Mouse (Mus musculus): ENCODE data around the gene Zfp646. TPM values are rescaled to one million over a fixed set of nuclear protein-coding genes. Genes with fewer than 3 reads are reported as not detected.

Gene Zfp646
- polyA plus RNA-seq, 1 experiment from 2014 or later, result 19.9 TPM

DNA sequence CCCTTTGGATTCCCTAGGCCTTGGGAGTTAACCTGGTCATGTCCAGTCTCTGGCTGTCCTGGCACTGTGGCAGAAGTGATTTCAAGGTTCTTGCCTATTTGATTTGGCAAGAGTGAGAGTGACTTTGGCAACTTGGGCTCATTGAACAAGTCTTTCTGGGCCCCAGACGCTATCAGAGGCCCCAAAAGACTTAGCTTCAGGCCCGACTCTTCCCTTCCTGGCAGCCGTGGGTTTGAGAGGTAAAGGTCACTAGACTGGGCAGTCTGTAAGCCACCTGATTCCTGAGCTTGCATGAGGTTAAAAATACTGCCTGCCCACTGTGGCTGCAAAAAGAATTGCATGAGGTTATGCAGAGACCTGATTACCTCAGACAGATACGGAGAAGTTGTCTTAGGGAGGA lies 32.6 kb downstream of the Zfp646 start:
- Histone ChIP-seq H3K36me3 (replicated peaks) (peaks cover 55% of the 10 kb centered on the region), H3K9me3 (no peaks in the 10 kb centered on the region), H3K27me3 (replicated peaks; ENCODE audit: low read depth, poor library complexity, severe bottlenecking) (no peaks in the 10 kb centered on the region), H3K27ac (replicated peaks) (no peak overlapping the region), H3K4me3 (no peak overlapping the region), H3K4me1 (peaks cover 26% of the 10 kb centered on the region)
- no peak for DNase-seq (ENCODE audit: low spot score)
- 89% methylated on average over 4 of the region's 4 CpGs for WGBS

DNA sequence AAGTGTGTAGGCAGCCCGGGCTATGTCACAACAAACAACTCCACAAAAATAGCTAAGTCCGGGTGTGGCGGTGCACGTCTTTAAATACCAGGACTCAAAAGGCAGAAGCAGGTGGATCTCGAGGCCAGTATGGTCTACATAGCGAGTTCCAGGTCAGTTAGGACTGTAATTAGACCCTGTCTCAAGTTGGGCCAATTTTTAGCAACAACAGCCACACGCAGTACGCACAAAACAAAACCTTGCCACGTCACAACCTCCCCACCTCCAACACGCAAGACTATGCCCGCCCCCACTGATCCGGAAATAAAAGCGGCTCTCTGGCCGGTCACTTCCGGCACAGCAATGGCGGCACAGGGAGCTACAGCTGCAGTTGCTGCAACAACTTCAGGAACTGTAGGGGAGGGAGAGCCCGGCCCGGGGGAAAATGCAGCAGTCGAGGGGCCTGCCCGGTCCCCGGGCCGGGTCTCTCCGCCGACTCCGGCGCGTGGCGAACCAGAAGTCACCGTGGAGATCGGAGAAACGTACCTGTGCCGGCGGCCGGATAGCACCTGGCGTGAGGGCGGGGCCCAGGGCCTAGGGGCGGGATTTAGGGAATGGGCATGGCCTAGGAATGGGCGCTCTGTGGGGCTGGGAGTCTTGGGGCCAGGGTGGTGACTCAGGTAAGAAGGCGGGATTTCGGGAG lies 36.3 kb downstream of the Zfp646 start, which contains the start of gene Kat8:
Gene Kat8 (plus strand): TSS at position 327 of the 682 bp plus-strand sequence.
- H3K9me3 ChIP-seq, result no peaks in the 10 kb centered on the region
- peaks cover 13% of the 10 kb centered on the region for H3K4me1 ChIP-seq
- no peaks in the 10 kb centered on the region for H3K27me3 ChIP-seq (replicated peaks; ENCODE audit: low read depth, poor library complexity, severe bottlenecking)
- peak; percentile 93 for DNase-seq (ENCODE audit: low spot score)
- H3K4me3 ChIP-seq, result peak within 1 kb of the TSS; percentile 80
- peaks cover 57% of the 10 kb centered on the region for H3K36me3 ChIP-seq (replicated peaks)
- H3K27ac ChIP-seq (replicated peaks), result peak within 1 kb of the TSS; percentile 92
- 1% methylated on average over 40 of the region's 40 CpGs for WGBS

DNA sequence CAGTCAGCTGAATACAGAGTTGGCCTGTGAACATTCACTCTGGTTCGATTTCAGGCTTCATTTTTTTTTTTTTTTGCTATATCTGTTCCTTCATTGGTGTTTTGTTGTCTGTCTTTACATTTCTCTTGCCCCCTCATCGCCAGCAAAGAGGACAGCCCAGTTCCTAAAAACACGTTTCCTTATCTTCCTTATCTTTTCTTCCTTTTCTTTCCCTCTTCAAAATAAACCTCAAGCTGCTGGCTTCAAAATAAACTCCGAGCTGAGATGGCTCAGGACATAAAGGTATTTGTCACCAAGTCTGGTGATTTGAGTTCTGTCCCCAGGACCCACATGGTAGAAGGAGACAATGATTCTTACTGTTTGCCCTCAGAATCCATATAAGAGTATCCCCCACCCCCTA lies 36.9 kb downstream of the Zfp646 start:
- H3K4me3 ChIP-seq, result peak overlapping the region; percentile 80
- peak overlapping the region; percentile 92 for H3K27ac ChIP-seq (replicated peaks)
- no peaks in the 10 kb centered on the region for H3K9me3 ChIP-seq
- H3K36me3 ChIP-seq (replicated peaks), result peaks cover 55% of the 10 kb centered on the region
- DNase-seq (ENCODE audit: low spot score), result no peak
- WGBS, result 30% methylated on average over 4 of the region's 4 CpGs
- H3K27me3 ChIP-seq (replicated peaks; ENCODE audit: low read depth, poor library complexity, severe bottlenecking), result no peaks in the 10 kb centered on the region
- peaks cover 13% of the 10 kb centered on the region for H3K4me1 ChIP-seq

DNA sequence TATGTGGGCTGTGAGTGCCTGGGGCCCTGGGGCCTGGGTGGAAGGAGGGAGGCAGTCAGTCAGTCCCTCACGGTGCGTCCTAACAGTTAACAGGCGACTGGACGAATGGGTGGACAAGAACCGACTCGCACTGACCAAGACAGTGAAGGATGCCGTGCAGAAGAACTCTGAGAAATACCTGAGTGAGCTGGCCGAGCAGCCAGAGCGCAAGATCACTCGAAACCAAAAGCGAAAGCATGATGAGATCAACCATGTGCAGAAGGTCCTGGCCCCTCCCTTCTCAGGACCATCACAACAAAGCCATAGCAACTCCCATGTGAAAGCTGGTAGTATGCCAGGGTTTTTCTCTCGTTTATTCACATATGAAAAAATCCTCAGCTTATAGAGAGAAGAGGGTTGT lies 39.3 kb downstream of the Zfp646 start:
- WGBS, result 90% methylated on average over 12 of the region's 12 CpGs
- Histone ChIP-seq H3K36me3 (replicated peaks) (peaks cover 50% of the 10 kb centered on the region), H3K9me3 (no peaks in the 10 kb centered on the region), H3K27ac (replicated peaks) (no peak overlapping the region), H3K4me3 (no peak overlapping the region), H3K27me3 (replicated peaks; ENCODE audit: low read depth, poor library complexity, severe bottlenecking) (no peaks in the 10 kb centered on the region), H3K4me1 (peaks cover 13% of the 10 kb centered on the region)
- no peak for DNase-seq (ENCODE audit: low spot score)

DNA sequence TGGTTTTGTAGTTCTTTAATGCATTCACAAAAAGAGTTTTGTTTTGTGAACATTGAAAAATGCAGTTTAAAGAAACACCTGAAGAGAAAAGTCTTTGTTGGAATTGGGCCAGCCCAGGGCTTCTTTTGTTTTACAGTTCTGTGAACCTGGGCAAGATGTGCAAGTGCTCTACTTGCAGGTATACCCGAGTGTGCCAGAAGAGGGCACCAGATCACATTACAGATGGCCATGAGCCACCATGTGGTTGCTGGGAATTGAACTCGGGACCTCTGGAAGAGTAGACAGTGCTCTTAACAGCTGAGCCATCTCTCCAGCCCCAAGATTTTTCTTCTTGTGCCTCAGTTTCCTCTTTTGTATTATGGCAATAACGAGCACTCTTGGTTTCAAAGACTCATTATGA lies 42.2 kb downstream of the Zfp646 start:
- Histone ChIP-seq H3K36me3 (replicated peaks) (peaks cover 75% of the 10 kb centered on the region), H3K27ac (replicated peaks) (no peak overlapping the region), H3K27me3 (replicated peaks; ENCODE audit: low read depth, poor library complexity, severe bottlenecking) (no peaks in the 10 kb centered on the region), H3K9me3 (no peaks in the 10 kb centered on the region), H3K4me3 (no peak overlapping the region), H3K4me1 (peaks cover 3% of the 10 kb centered on the region)
- 58% methylated on average over 3 of the region's 3 CpGs for whole genome bisulfite sequencing
- DNase-seq (ENCODE audit: low spot score), result peak; percentile 53

DNA sequence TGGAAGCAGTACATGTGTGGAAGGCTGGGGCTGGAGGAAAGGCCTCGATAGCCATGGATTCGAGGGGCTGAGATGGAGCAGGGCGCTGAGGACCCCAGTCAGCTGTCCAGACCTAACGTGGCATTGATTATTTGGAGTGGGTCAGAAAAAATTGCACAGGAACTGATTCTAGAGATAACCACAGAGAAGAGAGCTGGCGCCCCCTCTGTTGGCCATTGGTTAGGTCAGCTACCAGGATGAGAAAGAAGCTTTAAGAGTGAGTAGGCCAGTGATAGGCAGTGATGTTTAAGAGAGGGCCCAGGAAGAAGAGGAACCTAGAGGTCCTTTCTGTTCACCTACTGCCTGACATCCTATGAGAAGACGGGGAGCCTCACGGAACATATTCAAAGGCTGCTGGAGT lies 43.3 kb downstream of the Zfp646 start:
- WGBS, result 73% methylated on average over 7 of the region's 7 CpGs
- Histone ChIP-seq H3K36me3 (replicated peaks) (peaks cover 86% of the 10 kb centered on the region), H3K27me3 (replicated peaks; ENCODE audit: low read depth, poor library complexity, severe bottlenecking) (no peaks in the 10 kb centered on the region), H3K9me3 (no peaks in the 10 kb centered on the region), H3K4me3 (no peak overlapping the region), H3K27ac (replicated peaks) (no peak overlapping the region), H3K4me1 (peaks cover 3% of the 10 kb centered on the region; the same call in 1 of the 2 replicates)
- DNase-seq (ENCODE audit: low spot score), result no peak

DNA sequence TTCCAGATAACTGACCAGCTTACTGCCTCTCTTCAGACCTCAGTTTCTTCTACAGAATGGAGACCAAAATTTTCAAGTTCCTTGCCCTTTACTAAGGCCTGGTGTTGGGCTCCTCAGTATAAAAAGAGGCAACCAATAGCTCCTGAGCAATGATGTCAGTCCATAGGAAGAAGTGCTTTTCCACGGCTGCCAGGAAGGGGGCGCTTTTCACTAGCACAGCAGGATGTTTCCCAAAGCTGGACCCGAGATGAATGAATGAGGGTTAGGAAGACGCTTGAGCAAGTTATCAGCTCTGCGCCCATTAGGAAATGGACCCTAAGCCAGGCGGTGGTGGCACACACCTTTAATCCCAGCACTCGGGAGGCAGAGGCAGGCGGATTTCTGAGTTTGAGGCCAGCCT lies 45.5 kb downstream of the Zfp646 start:
- H3K9me3 ChIP-seq, result no peaks in the 10 kb centered on the region
- H3K27me3 ChIP-seq (replicated peaks; ENCODE audit: low read depth, poor library complexity, severe bottlenecking), result no peaks in the 10 kb centered on the region
- no peak overlapping the region for H3K27ac ChIP-seq (replicated peaks)
- no peak for DNase-seq (ENCODE audit: low spot score)
- H3K4me1 ChIP-seq, result peaks cover 12% of the 10 kb centered on the region
- WGBS, result 64% methylated on average over 8 of the region's 8 CpGs
- H3K36me3 ChIP-seq (replicated peaks), result peaks cover 90% of the 10 kb centered on the region
- H3K4me3 ChIP-seq, result no peak overlapping the region

DNA sequence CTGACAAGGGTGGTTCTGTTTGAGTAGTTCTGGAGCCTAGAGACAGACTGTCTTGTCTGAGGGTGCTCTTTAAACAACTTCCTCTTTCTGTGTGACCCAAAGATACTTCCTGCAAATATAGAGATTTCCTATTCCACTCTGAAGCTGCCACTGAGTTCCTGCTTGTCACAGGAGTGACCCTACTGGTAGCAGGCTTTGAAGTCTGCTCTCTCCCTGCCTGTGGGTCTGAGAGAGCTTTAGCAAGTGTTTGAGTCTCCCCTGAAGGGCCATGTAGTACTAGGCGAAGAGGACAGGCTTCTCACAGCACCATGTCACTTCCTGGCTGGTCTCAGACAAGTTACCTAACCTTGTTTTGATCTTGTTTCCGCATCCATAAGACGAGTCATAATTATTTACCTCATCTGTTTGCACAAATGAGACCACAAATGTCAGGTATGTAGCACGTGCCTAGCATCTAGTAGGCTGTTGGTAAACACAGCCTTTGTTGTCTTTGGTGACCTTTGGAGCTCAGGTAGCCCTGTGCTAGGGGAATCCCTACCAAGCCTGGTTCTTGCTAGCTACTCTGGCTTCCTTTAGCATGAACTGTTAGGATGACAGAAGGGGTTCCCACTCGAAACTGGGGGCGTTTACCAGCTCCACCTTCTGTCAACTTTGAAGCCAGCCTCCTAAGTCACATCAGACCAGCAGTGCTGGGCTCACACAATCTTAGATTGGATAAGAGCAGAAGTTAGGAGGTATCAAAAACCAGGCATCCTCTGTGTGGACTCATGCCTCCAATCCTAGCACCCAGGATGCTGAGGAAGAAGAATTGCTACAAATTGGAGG lies 46.6 kb downstream of the Zfp646 start:
- 87% methylated on average over 6 of the region's 6 CpGs for WGBS
- Histone ChIP-seq H3K27me3 (replicated peaks; ENCODE audit: low read depth, poor library complexity, severe bottlenecking) (peaks cover 4% of the 10 kb centered on the region), H3K36me3 (replicated peaks) (peaks cover 88% of the 10 kb centered on the region), H3K4me3 (no peak overlapping the region), H3K4me1 (peaks cover 17% of the 10 kb centered on the region), H3K9me3 (no peaks in the 10 kb centered on the region), H3K27ac (replicated peaks) (no peak overlapping the region)
- DNase-seq (ENCODE audit: low spot score), result no peak

DNA sequence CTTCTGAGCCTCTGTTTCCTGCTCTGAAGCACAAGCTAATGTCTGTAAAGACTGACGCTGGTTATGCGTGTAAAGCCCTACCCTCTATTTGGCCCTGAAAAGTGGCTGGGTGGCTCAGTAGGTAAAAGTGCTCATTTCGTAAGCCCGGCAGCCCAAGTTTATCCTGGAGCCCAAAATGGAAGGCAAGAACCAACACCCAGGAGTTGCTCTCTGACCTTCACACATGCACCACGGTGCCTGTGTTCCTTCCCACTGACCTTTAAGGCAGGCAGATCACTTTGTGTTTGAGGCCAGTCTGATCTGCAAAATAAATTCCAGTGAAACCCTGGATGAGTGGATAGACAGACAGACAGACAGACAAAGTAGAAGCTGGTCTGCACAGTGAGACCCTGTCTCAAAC lies 47.7 kb downstream of the Zfp646 start:
- Histone ChIP-seq H3K27me3 (replicated peaks; ENCODE audit: low read depth, poor library complexity, severe bottlenecking) (peaks cover 15% of the 10 kb centered on the region), H3K27ac (replicated peaks) (no peak overlapping the region), H3K4me3 (no peak overlapping the region), H3K9me3 (no peaks in the 10 kb centered on the region), H3K4me1 (peaks cover 20% of the 10 kb centered on the region), H3K36me3 (replicated peaks) (peaks cover 79% of the 10 kb centered on the region)
- DNase-seq (ENCODE audit: low spot score), result no peak
- 88% methylated on average over 5 of the region's 5 CpGs for WGBS

DNA sequence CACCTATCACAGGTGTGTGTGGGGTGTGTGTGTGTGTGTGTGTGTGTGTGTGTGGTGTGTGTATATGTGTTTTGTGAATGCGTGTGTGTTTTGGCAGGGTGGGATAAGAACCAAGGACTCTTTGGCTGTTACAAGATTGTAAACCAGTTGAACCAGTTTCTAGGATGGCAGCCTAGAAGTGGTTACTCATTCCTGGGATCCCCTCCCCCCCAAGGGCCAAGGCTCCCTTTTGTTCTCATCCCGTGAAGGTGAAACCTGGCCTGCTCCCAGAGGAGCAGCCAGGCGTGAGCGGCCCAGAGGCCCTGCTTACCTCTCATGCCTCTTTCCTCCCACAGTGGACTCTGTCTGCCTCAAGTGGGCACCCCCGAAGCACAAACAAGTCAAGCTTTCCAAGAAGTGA lies 49.2 kb downstream of the Zfp646 start:
- H3K27ac ChIP-seq (replicated peaks), result peak overlapping the region; percentile 70
- H3K4me1 ChIP-seq, result peaks cover 35% of the 10 kb centered on the region
- peaks cover 30% of the 10 kb centered on the region for H3K27me3 ChIP-seq (replicated peaks; ENCODE audit: low read depth, poor library complexity, severe bottlenecking)
- peak overlapping the region; percentile 17; the same call in 1 of the 2 replicates for H3K4me3 ChIP-seq
- DNase-seq (ENCODE audit: low spot score), result peak; percentile 44
- H3K36me3 ChIP-seq (replicated peaks), result peaks cover 69% of the 10 kb centered on the region
- 57% methylated on average over 5 of the region's 5 CpGs for whole genome bisulfite sequencing
- H3K9me3 ChIP-seq, result no peaks in the 10 kb centered on the region

DNA sequence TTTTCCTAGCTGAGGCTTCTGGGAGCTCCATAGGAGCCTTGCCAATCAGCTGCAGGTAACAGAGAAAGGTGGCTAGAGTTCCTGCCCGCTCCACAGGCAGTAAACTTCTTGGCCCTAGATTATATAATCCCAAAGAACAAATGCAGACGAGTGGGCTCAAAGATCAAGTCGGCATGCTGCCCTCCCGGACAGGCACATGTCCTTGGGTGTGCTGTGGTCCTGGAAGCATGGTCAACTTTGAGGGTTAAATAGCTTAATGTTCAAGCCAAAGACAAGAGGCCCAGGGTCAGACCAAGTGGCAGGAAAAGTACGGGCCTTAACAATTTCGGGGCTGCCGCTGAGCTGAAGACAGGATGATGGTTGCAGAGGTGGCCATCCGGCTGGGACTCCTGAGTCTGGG lies 50.0 kb downstream of the Zfp646 start:
- WGBS, result 92% methylated on average over 8 of the region's 8 CpGs
- 0 out of 2 replicates have a peak overlapping the region, but pooled peaks have one; percentile 70 for H3K27ac ChIP-seq (replicated peaks)
- peaks cover 37% of the 10 kb centered on the region for H3K4me1 ChIP-seq
- H3K27me3 ChIP-seq (replicated peaks; ENCODE audit: low read depth, poor library complexity, severe bottlenecking), result peaks cover 35% of the 10 kb centered on the region
- DNase-seq (ENCODE audit: low spot score), result no peak
- peaks cover 61% of the 10 kb centered on the region for H3K36me3 ChIP-seq (replicated peaks)
- H3K4me3 ChIP-seq, result no peak overlapping the region
- H3K9me3 ChIP-seq, result no peaks in the 10 kb centered on the region

DNA sequence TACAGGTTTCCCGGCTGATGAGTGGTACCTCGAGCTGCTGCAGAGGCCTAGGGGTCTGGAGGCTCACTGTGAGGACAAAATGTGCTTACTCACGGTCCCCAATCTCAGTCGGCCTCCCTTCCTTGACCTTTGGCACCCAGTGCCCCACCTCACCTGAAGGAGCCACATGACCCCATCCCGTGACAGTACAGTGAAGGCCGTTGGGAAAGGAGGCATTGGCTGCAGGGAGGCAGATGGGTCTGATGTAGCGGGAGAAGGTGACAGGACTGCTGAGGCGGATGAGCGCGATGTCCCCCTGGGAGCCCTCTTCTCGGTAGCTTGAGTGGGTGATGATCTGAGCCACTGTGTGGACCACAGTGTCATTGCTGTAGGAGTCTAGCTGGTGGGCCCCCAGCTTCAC lies 50.8 kb downstream of the Zfp646 start:
- 0 out of 2 replicates have a peak overlapping the region, but pooled peaks have one; percentile 11 for H3K4me3 ChIP-seq
- WGBS, result 89% methylated on average over 11 of the region's 11 CpGs
- H3K27me3 ChIP-seq (replicated peaks; ENCODE audit: low read depth, poor library complexity, severe bottlenecking), result peaks cover 35% of the 10 kb centered on the region
- no peaks in the 10 kb centered on the region for H3K9me3 ChIP-seq
- H3K27ac ChIP-seq (replicated peaks), result no peak overlapping the region
- peaks cover 45% of the 10 kb centered on the region for H3K4me1 ChIP-seq
- DNase-seq (ENCODE audit: low spot score), result no peak
- peaks cover 56% of the 10 kb centered on the region for H3K36me3 ChIP-seq (replicated peaks)

DNA sequence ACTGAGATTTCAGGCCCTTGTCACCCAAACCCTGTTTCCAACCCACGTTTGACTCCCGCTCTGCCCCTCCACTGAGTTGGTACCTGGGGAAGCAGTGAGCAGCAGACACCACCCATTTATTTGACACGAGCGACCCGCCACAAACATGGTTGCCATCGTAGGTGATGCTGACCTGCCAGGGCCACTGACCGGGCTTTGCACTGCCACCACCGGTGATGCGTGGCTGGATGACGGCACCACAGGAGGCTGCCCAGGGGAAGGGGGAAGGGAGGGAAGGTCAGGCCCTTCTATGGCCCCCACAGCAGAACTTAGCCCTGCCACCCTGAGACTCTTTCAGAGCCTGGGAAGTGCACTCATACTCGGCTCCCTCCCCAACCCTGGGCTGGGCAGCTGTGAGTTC lies 51.7 kb downstream of the Zfp646 start:
- 76% methylated on average over 11 of the region's 11 CpGs for WGBS
- DNase-seq (ENCODE audit: low spot score), result no peak
- Histone ChIP-seq H3K27ac (replicated peaks) (no peak overlapping the region), H3K27me3 (replicated peaks; ENCODE audit: low read depth, poor library complexity, severe bottlenecking) (peaks cover 35% of the 10 kb centered on the region), H3K4me1 (peaks cover 54% of the 10 kb centered on the region), H3K4me3 (no peak overlapping the region; the same call in 1 of the 2 replicates), H3K9me3 (no peaks in the 10 kb centered on the region), H3K36me3 (replicated peaks) (peaks cover 47% of the 10 kb centered on the region)
